Mouse (Mus musculus) heart, embryonic 11.5 days (tissue): ENCODE data around the gene Sos2. TPM values are rescaled to one million over a fixed set of nuclear protein-coding genes. Genes with fewer than 3 reads are reported as not detected.

Experiments used
- ATAC-seq: fragments of 200-750 bp; cut with Nextera tagmentation; replicated peaks from 2 replicates; pipeline ENCODE4 v1.8.0; 2017; ENCODE audit warnings: moderate library complexity; ENCODE audit not compliant: insufficient number of reproducible peaks, low FRiP score, low TSS enrichment
- H3K27ac ChIP-seq: fragments of 300-500 bp; sonication (generic); 2 replicates; pipeline ENCODE4 v1.5.1; 2014; ENCODE audit warnings: mild to moderate bottlenecking, low read depth, low read length
- H3K27me3 ChIP-seq: fragments of 300-500 bp; sonication (generic); 2 replicates; pipeline ENCODE4 v1.6.1; 2014; ENCODE audit warnings: mild to moderate bottlenecking, low read length, mixed read lengths; ENCODE audit not compliant: control insufficient read depth, insufficient read depth
- H3K36me3 ChIP-seq: fragments of 300-500 bp; sonication (generic); 2 replicates; pipeline ENCODE4 v1.6.1; 2014; ENCODE audit warnings: mild to moderate bottlenecking, low read length, moderate library complexity, mixed read lengths; ENCODE audit not compliant: control insufficient read depth, insufficient read depth
- H3K4me1 ChIP-seq: fragments of 300-500 bp; sonication (generic); 2 replicates; pipeline ENCODE4 v1.6.1; 2014; ENCODE audit warnings: low read length; ENCODE audit not compliant: control insufficient read depth, insufficient read depth
- H3K4me2 ChIP-seq: fragments of 300-500 bp; sonication (generic); 2 replicates; pipeline ENCODE4 v1.6.1; 2014; ENCODE audit warnings: mild to moderate bottlenecking, moderate library complexity
- H3K4me3 ChIP-seq: fragments of 300-500 bp; sonication (generic); 2 replicates; pipeline ENCODE4 v1.5.1; 2014; ENCODE audit warnings: low read depth, low read length
- H3K9ac ChIP-seq: fragments of 300-500 bp; sonication (generic); 2 replicates; pipeline ENCODE4 v1.6.1; 2014; ENCODE audit warnings: mild to moderate bottlenecking, low read depth, low read length, moderate library complexity
- H3K9me3 ChIP-seq: fragments of 300-500 bp; sonication (generic); replicated peaks from 2 replicates; pipeline ENCODE4 v1.6.1; 2016; ENCODE audit warnings: low read length; ENCODE audit not compliant: control insufficient read depth
- WGBS: fragments of 180-500 bp; shearing (Covaris S2); extraction: QIAGEN DNeasy Blood & Tissue Kit; methylation state at CpG from one replicate; pipeline ENCODE4 v1.1.7; 2014; ENCODE audit not compliant: insufficient replicate concordance; 5-methylcytosine and 5-hydroxymethylcytosine counted together
- microRNA-seq: library from miRNA; unstranded; fragments of <30 nt; microRNA quantifications from one replicate; pipeline ENCODE4, GENCODE M21; 2016; ENCODE audit warnings: borderline number of aligned reads
- polyA plus RNA-seq: library from polyadenylated mRNA; unstranded; fragments of >200 nt; fragmentation: Nextera tagmentation; extraction: Ambion mirVana; gene quantifications from 2 replicates; pipeline ENCODE4 v1.2.1, GENCODE M21; 2014

Gene Sos2
- polyA plus RNA-seq, 1 experiment from 2014 or later = 9.1 TPM

DNA sequence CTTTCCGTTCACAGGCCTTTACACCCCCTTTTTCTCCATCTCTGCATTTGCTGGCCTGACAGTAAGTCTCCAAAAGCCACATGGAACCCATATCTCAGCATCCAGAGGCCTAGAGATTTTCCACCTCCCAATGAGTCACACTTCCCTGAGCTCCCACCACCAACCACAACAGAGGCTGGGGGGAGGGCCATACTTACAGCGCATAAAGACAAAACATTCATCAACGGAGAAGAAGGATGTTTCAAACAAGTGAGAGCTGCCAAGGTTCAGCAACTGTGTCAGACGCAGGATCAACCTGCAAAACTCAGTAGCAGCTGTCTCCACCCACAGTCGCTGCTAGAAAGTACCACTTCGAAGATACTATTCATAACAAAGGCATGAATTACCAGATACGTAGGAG, 142.3 kb downstream of the Sos2 start:
- H3K4me1 ChIP-seq = peaks cover 21% of the 10 kb centered on the region
- no peaks in the 10 kb centered on the region for H3K36me3 ChIP-seq
- no peaks in the 10 kb centered on the region for H3K27me3 ChIP-seq
- no peak overlapping the region for H3K4me3 ChIP-seq
- H3K9ac ChIP-seq = no peak overlapping the region
- WGBS = 62% methylated on average over 7 of the region's 7 CpGs
- H3K4me2 ChIP-seq = no peak overlapping the region
- no peaks in the 10 kb centered on the region for H3K9me3 ChIP-seq
- H3K27ac ChIP-seq = peak overlapping the region; percentile 89; the same call in 1 of the 2 replicates
- ATAC-seq = no peak

GRCm38 (mm10) chr12:69538362-69538950, 143.2 kb downstream of the Sos2 start:
- H3K4me1 ChIP-seq = peaks cover 21% of the 10 kb centered on the region
- 37% methylated on average over 4 of the region's 4 CpGs for WGBS
- H3K9ac ChIP-seq = peak overlapping the region; percentile 57
- no peaks in the 10 kb centered on the region for H3K9me3 ChIP-seq
- no peaks in the 10 kb centered on the region for H3K27me3 ChIP-seq
- ATAC-seq = no peak
- no peak overlapping the region for H3K4me3 ChIP-seq
- peak overlapping the region; percentile 66 for H3K4me2 ChIP-seq
- no peaks in the 10 kb centered on the region for H3K36me3 ChIP-seq
- peak overlapping the region; percentile 89 for H3K27ac ChIP-seq

DNA sequence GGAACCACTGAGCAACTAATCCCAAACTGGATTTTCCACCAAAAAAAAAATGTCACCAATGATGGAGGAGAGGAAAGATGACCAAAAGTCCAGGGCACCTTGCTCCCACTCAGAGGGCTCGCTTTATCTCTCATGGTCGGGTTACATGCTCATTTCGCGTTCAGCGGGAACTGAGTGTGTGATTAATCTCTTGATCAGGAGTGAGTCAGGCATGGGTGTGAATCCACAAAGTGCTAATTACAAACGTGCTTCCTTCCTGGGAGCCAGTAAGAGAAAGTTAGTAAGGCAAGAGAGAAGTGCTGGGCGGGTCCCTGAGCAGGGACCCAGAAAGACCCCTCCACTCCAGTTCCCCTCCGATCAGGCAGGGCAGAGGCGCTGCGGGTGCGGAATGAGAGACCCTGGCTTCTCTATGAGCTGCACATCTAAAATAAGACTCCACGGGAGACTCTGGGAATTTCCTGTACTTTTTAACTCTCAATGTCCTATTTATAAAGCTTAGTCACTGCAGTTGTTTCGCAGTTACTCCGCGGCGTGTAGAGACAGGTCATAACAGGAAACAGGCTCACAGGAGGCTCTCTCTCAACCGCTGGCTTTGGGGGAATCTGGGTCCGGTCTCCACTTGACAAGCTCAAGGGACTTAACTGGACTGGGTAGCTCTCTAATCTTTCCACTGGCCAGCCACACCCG, 143.8 kb downstream of the Sos2 start:
- Histone ChIP-seq H3K4me3 (peak overlapping the region; percentile 31), H3K9ac (peak overlapping the region; percentile 57), H3K9me3 (no peaks in the 10 kb centered on the region), H3K36me3 (no peaks in the 10 kb centered on the region), H3K4me2 (peak overlapping the region; percentile 66), H3K27ac (peak overlapping the region; percentile 89), H3K4me1 (peaks cover 21% of the 10 kb centered on the region), H3K27me3 (no peaks in the 10 kb centered on the region)
- ATAC-seq = peak; percentile 23
- 10% methylated on average over 19 of the region's 19 CpGs for WGBS

DNA sequence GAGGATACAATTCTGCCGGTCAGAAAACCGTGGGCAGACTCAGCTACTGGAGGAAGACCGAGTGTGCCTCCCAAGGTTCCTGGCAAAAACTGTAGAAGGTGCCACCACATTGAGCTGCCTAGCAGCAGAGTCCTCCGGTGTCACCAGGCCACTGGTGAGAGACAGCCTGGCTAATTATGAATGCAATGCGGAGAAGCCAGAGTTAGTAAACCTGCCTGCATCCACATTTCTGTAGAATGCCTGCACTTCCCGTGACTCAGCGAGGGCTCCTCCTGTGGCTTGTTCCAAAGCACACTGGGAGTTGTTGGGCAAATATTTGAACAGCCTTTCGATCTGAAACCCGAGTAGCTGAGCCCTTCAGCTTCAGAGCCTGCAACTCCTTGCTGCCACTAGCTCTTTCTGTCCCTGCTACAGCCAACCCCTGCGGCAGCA, 144.4 kb downstream of the Sos2 start:
- no peak for ATAC-seq
- H3K27me3 ChIP-seq = no peaks in the 10 kb centered on the region
- peak overlapping the region; percentile 31 for H3K4me3 ChIP-seq
- H3K4me1 ChIP-seq = peaks cover 21% of the 10 kb centered on the region
- H3K36me3 ChIP-seq = no peaks in the 10 kb centered on the region
- H3K9me3 ChIP-seq = no peaks in the 10 kb centered on the region
- peak overlapping the region; percentile 57 for H3K9ac ChIP-seq
- 20% methylated on average over 10 of the region's 10 CpGs for WGBS
- H3K27ac ChIP-seq = peak overlapping the region; percentile 89
- H3K4me2 ChIP-seq = peak overlapping the region; percentile 66

- Histone ChIP-seq H3K27me3 (no peaks in the 10 kb centered on the region), H3K9me3 (no peaks in the 10 kb centered on the region), H3K4me2 (peak overlapping the region; percentile 66; the same call in 1 of the 2 replicates), H3K4me3 (0 out of 2 replicates have a peak overlapping the region, but pooled peaks have one; percentile 31), H3K4me1 (peaks cover 21% of the 10 kb centered on the region), H3K27ac (peak overlapping the region; percentile 89), H3K36me3 (no peaks in the 10 kb centered on the region), H3K9ac (peak overlapping the region; percentile 57)
- 69% methylated on average over 10 of the region's 10 CpGs for WGBS
- ATAC-seq = no peak
Observed at GRCm38 (mm10) chr12:69536616-69537242, 144.9 kb downstream of the Sos2 start.

Small RNA genes within 50 kb of the gene (microRNA-seq; reads per million reads assigned to microRNA genes)
- not detected for gene Gm23018

Other genes starting within 250 kb of the Sos2 start
- gene Vcpkmt, start 98.8 kb downstream of the Sos2 start, polyA plus RNA-seq = 22.8 and 25.3 TPM in 2 replicates
- 15.2 and 18.0 TPM in 2 replicates for gene L2hgdh, start 43.0 kb upstream of the Sos2 start, polyA plus RNA-seq
- 30.1 and 35.8 TPM in 2 replicates for gene Atp5s, start 43.1 kb upstream of the Sos2 start, polyA plus RNA-seq
- 3.8 and 5.2 TPM in 2 replicates for gene Cdkl1, start 109.4 kb upstream of the Sos2 start, polyA plus RNA-seq
- 6.2 and 8.6 TPM in 2 replicates for gene Atl1, start 210.8 kb upstream of the Sos2 start, polyA plus RNA-seq
- 32.6 and 35.8 TPM in 2 replicates for gene Map4k5, start 211.3 kb upstream of the Sos2 start, polyA plus RNA-seq